Mouse (Mus musculus): ENCODE measurements around the gene Pcdh10.

The Pcdh10 gene

GRCm38 (mm10) chr3:45378145-45378544 lies at the start of gene Pcdh10:
Gene Pcdh10, plus strand, starts transcription at chr3:45378398.
- in situ Hi-C loops (cut with MboI; ENCODE audit: low sequenced_read_pairs): no loop called here

DNA sequence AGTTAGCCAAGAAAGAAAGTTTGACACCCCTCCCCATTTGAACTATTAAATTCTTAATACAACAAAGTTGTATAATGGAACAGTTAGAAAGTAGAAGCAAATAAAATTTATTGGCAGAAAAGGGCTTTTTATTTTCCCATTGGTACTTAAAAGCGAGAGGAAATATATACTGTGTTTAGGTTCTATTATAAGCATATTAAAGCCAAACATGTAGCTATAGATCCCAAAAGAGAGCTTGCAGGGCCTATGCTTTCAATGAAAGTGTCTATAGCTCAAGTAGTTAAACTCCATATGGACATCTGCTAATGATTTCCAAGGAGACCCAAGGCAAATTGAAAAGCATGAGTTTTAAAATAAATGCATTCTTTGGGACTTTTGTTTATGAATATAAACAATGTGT lies 22.3 kb upstream of the Pcdh10 start:
- in situ Hi-C loops (cut with MboI; ENCODE audit: low sequenced_read_pairs): no loop called here

- in situ Hi-C loops (cut with MboI; ENCODE audit: low sequenced_read_pairs): no loop called here
These were observed 9.2 kb upstream of the Pcdh10 start for GRCm38 (mm10) chr3:45368952-45369351.

GRCm38 (mm10) chr3:45375761-45376500 lies 2.3 kb upstream of the Pcdh10 start:
- in situ Hi-C loops (cut with MboI; ENCODE audit: low sequenced_read_pairs): no loop called here

- in situ Hi-C loops (cut with MboI; ENCODE audit: low sequenced_read_pairs): no loop called here
These were observed 1.5 kb upstream of the Pcdh10 start for GRCm38 (mm10) chr3:45376501-45377390.

- in situ Hi-C loops (cut with MboI; ENCODE audit: low sequenced_read_pairs): no loop called here
These were observed 703 bp upstream of the Pcdh10 start for GRCm38 (mm10) chr3:45377391-45377998.

GRCm38 (mm10) chr3:45379541-45379971 lies 1.4 kb downstream of the Pcdh10 start:
- in situ Hi-C loops (cut with MboI; ENCODE audit: low sequenced_read_pairs): no loop called here

- in situ Hi-C loops (cut with MboI; ENCODE audit: low sequenced_read_pairs): no loop called here
These were observed 2.0 kb downstream of the Pcdh10 start for GRCm38 (mm10) chr3:45379972-45380761.

DNA sequence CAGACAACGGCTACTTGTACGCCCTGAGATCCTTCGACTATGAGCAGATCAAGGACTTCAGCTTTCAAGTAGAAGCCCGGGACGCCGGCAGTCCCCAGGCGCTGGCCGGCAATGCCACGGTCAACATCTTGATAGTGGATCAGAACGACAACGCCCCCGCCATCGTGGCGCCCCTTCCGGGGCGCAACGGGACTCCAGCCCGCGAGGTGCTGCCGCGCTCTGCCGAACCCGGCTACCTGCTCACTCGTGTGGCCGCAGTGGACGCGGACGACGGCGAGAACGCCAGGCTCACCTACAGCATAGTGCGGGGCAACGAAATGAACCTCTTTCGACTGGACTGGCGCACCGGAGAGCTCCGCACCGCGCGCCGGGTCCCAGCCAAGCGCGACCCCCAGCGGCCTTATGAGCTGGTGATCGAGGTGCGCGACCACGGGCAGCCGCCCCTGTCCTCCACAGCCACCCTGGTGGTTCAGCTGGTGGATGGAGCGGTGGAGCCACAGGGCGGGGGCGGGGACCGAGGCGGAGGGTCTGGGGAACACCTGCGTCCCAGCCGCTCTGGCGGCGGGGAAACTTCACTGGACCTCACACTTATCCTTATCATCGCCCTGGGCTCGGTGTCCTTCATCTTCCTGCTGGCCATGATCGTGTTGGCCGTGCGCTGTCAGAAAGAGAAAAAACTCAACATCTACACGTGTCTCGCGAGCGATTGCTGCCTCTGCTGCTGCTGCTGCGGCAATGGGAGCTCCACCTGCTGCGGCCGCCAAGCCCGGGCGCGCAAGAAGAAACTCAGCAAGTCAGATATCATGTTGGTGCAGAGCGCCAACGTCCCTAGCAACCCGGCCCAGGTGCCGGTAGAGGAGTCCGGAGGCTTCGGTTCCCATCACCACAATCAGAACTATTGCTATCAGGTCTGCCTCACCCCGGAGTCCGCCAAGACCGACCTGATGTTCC lies 2.9 kb downstream of the Pcdh10 start:
- in situ Hi-C loops (cut with MboI; ENCODE audit: low sequenced_read_pairs): no loop called here

DNA sequence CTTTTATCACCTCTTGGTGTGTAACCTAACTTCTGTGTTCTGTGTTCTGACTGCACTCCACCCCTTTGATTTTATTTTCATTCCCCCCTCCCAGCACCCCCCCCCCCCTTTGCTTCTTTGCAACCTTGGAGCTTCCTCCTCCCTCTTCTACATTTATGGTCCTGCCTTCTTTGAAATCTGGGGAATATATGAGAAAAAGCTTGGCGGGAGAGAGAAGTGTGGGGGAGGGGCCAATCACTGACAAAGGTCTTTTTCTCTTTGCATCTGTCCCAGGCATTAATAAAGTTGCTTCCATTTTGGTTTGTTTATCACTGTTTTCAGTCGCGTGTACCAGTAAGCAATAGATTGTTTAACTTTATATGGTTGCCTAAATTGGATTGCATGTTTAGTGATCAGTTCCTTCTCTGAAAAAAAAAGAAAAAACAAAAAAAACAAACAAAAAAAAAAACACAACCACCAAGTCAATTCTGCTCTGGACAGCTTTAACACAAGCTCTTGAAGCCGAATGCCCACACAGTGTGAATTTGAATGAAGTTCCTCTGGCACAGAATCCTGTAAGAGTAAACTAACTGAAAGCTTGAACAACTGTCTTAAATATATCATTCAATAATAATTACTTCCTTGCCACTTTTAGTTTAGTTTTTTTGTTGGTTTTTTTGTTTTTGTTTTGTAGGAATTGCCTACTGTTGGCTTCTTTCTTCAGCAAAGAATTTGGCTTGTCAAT lies 4.0 kb downstream of the Pcdh10 start:
- in situ Hi-C loops (cut with MboI; ENCODE audit: low sequenced_read_pairs): no loop called here

DNA sequence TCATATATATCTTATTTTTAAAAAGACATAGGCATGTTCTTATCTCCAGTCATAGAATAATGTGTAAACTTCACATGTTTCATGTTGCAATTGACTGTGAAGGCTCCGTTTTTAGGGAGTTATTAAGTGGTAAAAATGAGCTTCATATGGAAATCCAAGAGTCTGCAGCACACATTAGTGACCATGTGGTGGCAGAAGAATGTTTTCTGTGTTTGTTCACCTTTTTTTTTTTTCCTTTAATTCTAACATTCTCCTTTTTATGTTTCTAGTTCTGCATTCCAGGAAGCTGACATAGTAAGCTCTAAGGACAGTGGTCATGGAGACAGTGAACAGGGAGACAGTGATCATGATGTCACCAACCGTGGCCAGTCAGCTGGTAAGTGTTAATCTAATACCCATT lies 5.6 kb downstream of the Pcdh10 start:
- in situ Hi-C loops (cut with MboI; ENCODE audit: low sequenced_read_pairs): no loop called here

GRCm38 (mm10) chr3:45385028-45385427 lies 6.8 kb downstream of the Pcdh10 start:
- in situ Hi-C loops (cut with MboI; ENCODE audit: low sequenced_read_pairs): no loop called here

GRCm38 (mm10) chr3:45385451-45385850 lies 7.3 kb downstream of the Pcdh10 start:
- in situ Hi-C loops (cut with MboI; ENCODE audit: low sequenced_read_pairs): no loop called here

DNA sequence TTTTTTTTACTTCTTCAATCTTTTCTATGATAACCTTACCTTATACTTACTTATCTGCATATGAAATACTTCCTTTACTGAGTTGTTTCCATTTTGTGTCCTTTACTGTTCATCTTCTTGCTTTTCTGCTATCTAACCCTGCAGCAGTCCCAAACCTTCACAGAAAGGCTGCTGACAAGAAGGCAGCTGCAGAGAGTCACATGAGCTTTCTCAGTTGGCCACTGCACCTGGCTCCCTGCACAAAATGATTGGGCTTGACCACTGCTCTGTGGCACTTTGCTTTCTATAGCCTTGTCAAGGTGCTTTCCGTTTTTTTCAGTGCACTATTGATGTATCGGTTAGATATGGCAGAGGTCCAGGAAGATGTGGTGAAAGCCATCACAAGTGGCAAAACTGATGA lies 8.3 kb downstream of the Pcdh10 start:
- in situ Hi-C loops (cut with MboI; ENCODE audit: low sequenced_read_pairs): no loop called here

GRCm38 (mm10) chr3:45397101-45397500 lies 18.9 kb downstream of the Pcdh10 start:
- in situ Hi-C loops (cut with MboI; ENCODE audit: low sequenced_read_pairs): no loop called here

DNA sequence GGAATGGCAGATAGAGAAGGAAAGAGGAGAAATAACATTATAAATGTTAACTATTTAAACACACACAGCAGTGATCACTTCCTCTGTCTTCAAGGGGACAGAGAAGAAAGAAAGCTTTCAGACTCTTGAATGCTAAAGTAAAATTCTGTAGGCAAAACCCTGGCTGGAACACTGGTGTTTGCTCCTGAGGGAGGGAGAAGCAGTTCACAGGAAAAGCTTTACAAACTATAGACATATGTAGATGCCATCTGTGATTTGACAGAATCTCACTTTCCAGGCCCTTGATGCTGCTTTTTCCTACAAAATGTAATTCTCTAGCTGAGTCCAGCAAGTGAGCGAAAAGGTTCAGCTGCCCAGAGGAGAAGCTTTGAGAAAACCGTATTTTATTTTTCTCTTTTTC lies 25.0 kb downstream of the Pcdh10 start:
- in situ Hi-C loops (cut with MboI; ENCODE audit: low sequenced_read_pairs): no loop called here

DNA sequence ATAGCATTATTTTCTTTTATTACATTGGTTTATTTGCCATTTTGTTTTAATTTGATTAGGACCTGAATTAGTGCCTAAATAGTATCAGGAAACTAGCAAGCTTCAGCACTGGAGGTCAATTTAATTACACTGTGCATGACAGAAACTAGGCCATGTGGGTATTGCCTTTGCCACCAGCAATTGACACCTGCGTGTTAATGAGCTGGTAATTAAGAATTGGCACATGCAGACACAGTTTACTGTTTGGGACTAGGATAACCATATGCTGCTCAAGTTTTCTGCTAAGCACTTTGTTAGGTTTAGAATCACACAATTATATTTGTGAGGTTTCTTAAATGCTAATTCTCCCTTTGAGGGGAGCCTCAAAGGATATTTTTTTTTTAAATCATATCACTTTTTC lies 53.5 kb downstream of the Pcdh10 start:
- in situ Hi-C loops (cut with MboI; ENCODE audit: low sequenced_read_pairs): no loop called here

- in situ Hi-C loops (cut with MboI; ENCODE audit: low sequenced_read_pairs): no loop called here
These were observed 54.1 kb downstream of the Pcdh10 start for GRCm38 (mm10) chr3:45432172-45432765.
